Mouse (Mus musculus): ENCODE measurements around the gene Cfap73.
A peak's percentile ranks its signal among the peaks of the same experiment; 100 is the strongest.

Cfap73 gene

GRCm38 (mm10) chr5:120586741-120587615 is 47.1 kb downstream of the Cfap73 start:
- DNase-seq (ENCODE audit: low read depth, low spot score): no peak

- no peak for DNase-seq (ENCODE audit: low read depth, low spot score)
Measured at GRCm38 (mm10) chr5:120584968-120585367, 49.1 kb downstream of the Cfap73 start.

GRCm38 (mm10) chr5:120583511-120583910 is 50.5 kb downstream of the Cfap73 start:
- no peak for DNase-seq (ENCODE audit: low read depth, low spot score)

GRCm38 (mm10) chr5:120582002-120582401 is 52.0 kb downstream of the Cfap73 start:
- no peak for DNase-seq (ENCODE audit: low read depth, low spot score)

GRCm38 (mm10) chr5:120579898-120580626 is 54.0 kb downstream of the Cfap73 start:
- DNase-seq (ENCODE audit: low read depth, low spot score): no peak

GRCm38 (mm10) chr5:120579211-120579897 is 54.7 kb downstream of the Cfap73 start:
- peak; percentile 70 for DNase-seq (ENCODE audit: low read depth, low spot score)

GRCm38 (mm10) chr5:120578504-120579081 is 55.4 kb downstream of the Cfap73 start:
- peak; percentile 80 for DNase-seq (ENCODE audit: low read depth, low spot score)

All from mesoderm, embryonic 11.5 days (tissue).